Mouse (Mus musculus): ENCODE data around the gene 3425401B19Rik.

Gene 3425401B19Rik

GRCm38 (mm10) chr14:32685124-32685826, at the start of gene 3425401B19Rik:
3425401B19Rik (minus strand) TSS chr14:32685293.
- DNase-seq (ENCODE audit: low read depth) = no peak

- DNase-seq (ENCODE audit: low read depth) = no peak
Observed at GRCm38 (mm10) chr14:32732961-32733360, 47.9 kb upstream of the 3425401B19Rik start.

- DNase-seq (ENCODE audit: low read depth) = no peak
Observed at GRCm38 (mm10) chr14:32726864-32727263, 41.8 kb upstream of the 3425401B19Rik start.

GRCm38 (mm10) chr14:32721461-32721860, 36.4 kb upstream of the 3425401B19Rik start:
- DNase-seq (ENCODE audit: low read depth) = peak; percentile 62

- DNase-seq (ENCODE audit: low read depth) = peak; percentile 62
Observed at GRCm38 (mm10) chr14:32716763-32717439, 31.8 kb upstream of the 3425401B19Rik start.

GRCm38 (mm10) chr14:32715489-32715888, 30.4 kb upstream of the 3425401B19Rik start:
- no peak for DNase-seq (ENCODE audit: low read depth)

GRCm38 (mm10) chr14:32715076-32715475, 30.0 kb upstream of the 3425401B19Rik start:
- DNase-seq (ENCODE audit: low read depth) = no peak

- DNase-seq (ENCODE audit: low read depth) = no peak
Observed at GRCm38 (mm10) chr14:32709861-32710260, 24.8 kb upstream of the 3425401B19Rik start.

- no peak for DNase-seq (ENCODE audit: low read depth)
Observed at GRCm38 (mm10) chr14:32708756-32709155, 23.7 kb upstream of the 3425401B19Rik start.

- no peak for DNase-seq (ENCODE audit: low read depth)
Observed at GRCm38 (mm10) chr14:32707938-32708337, 22.8 kb upstream of the 3425401B19Rik start.

- DNase-seq (ENCODE audit: low read depth) = no peak
Observed at GRCm38 (mm10) chr14:32700972-32701371, 15.9 kb upstream of the 3425401B19Rik start.

- peak; percentile 17 for DNase-seq (ENCODE audit: low read depth)
Observed at GRCm38 (mm10) chr14:32698556-32698955, 13.5 kb upstream of the 3425401B19Rik start.

- DNase-seq (ENCODE audit: low read depth) = no peak
Observed at GRCm38 (mm10) chr14:32697774-32698173, 12.7 kb upstream of the 3425401B19Rik start.

GRCm38 (mm10) chr14:32696344-32696743, 11.3 kb upstream of the 3425401B19Rik start:
- DNase-seq (ENCODE audit: low read depth) = no peak

- DNase-seq (ENCODE audit: low read depth) = no peak
Observed at GRCm38 (mm10) chr14:32695906-32696305, 10.8 kb upstream of the 3425401B19Rik start.

- DNase-seq (ENCODE audit: low read depth) = no peak
Observed at GRCm38 (mm10) chr14:32684735-32685105, 373 bp downstream of the 3425401B19Rik start.

GRCm38 (mm10) chr14:32683982-32684734, 935 bp downstream of the 3425401B19Rik start:
- no peak for DNase-seq (ENCODE audit: low read depth)

GRCm38 (mm10) chr14:32683251-32683838, 1.7 kb downstream of the 3425401B19Rik start:
- DNase-seq (ENCODE audit: low read depth) = no peak

- no peak for DNase-seq (ENCODE audit: low read depth)
Observed at GRCm38 (mm10) chr14:32682536-32682935, 2.6 kb downstream of the 3425401B19Rik start.

- no peak for DNase-seq (ENCODE audit: low read depth)
Observed at GRCm38 (mm10) chr14:32681603-32682002, 3.5 kb downstream of the 3425401B19Rik start.

GRCm38 (mm10) chr14:32678565-32678964, 6.5 kb downstream of the 3425401B19Rik start:
- no peak for DNase-seq (ENCODE audit: low read depth)

- no peak for DNase-seq (ENCODE audit: low read depth)
Observed at GRCm38 (mm10) chr14:32673178-32673577, 11.9 kb downstream of the 3425401B19Rik start.

Measured in 416B (cell line).